Comparison of ENCODE assay signal across 8 mouse cellular contexts in genomic region chr9:113742361-113742794, GRCm38 (mm10). TPM values are rescaled to one million over a fixed set of nuclear protein-coding genes. Genes with fewer than 3 reads are reported as not detected.
DNase-seq lines count a peak whose midpoint lies in the region; ATAC-seq and TF ChIP-seq lines count a peak whose summit lies in the region.

No protein-coding gene starts in this region.

- no peaks in the 10 kb centered on the region for H3K9me3 ChIP-seq in forebrain, embryonic 10.5 days
- H3K9me3 ChIP-seq in hindbrain, embryonic 16.5 days (ENCODE audit: control insufficient read depth, low read length), result no peaks in the 10 kb centered on the region
- H3K9me3 ChIP-seq in midbrain, embryonic 12.5 days, result no peaks in the 10 kb centered on the region

- TF ChIP-seq POLR2A in brain, embryonic 14.5 days (IDR thresholded peaks at IDR 0.05; ENCODE audit: borderline replicate concordance, extremely low read depth, insufficient read depth, insufficient read length, poor library complexity, severe bottlenecking), result no peak

- H3K36me3 ChIP-seq in forebrain, embryonic 10.5 days (replicated peaks), result no peaks in the 10 kb centered on the region
- H3K36me3 ChIP-seq in hindbrain, embryonic 16.5 days (ENCODE audit: control insufficient read depth, insufficient read depth, low read length), result no peaks in the 10 kb centered on the region
- H3K36me3 ChIP-seq in midbrain, embryonic 12.5 days, result no peaks in the 10 kb centered on the region

- intact Hi-C loops in gastrocnemius, adult 2 months (cut with DNase I), result loop anchor here (5.0 to 10.0 kb wide), 5 partner anchors 35 to 372 kb away; partner anchors contain the start of gene Pdcd6ip
- intact Hi-C loops in left cerebral cortex, postnatal 25 days (cut with DNase I), result loop anchor here (5.0 kb wide), 3 partner anchors 80 to 165 kb away; no protein-coding TSS in a partner anchor

- no peak for DNase-seq in gastrocnemius, adult 2 months
- DNase-seq in gastrocnemius, adult 8-10 months (ENCODE audit: low spot score in 2 of 2), result no peak
- DNase-seq in brain, embryonic 14.5 days (ENCODE audit: low read depth), result peak; percentile 85
- no peak for DNase-seq in forebrain, embryonic 10.5 days (ENCODE audit: extremely low spot score, low spot score)
- peak; percentile 37 to 76 for DNase-seq in left cerebral cortex, postnatal 25 days (ENCODE audit: low spot score in 2 of 2)
- DNase-seq in telencephalon, adult 2 months (ENCODE audit: low read depth, low spot score), result peak; percentile 59

- TF ChIP-seq CTCF in gastrocnemius, adult 2 months (IDR thresholded peaks at IDR 0.05), result peak; percentile 62
- TF ChIP-seq CTCF in brain, embryonic 14.5 days (IDR thresholded peaks at IDR 0.05; ENCODE audit: borderline replicate concordance, extremely low read depth, insufficient read depth, insufficient read length), result peak; percentile 20; the same call in 1 of the 2 replicates

- H3K4me3 ChIP-seq in gastrocnemius, adult 2 months, result peak overlapping the region; percentile 98
- peak overlapping the region; percentile 96 for H3K4me3 ChIP-seq in forebrain, embryonic 10.5 days
- peak overlapping the region; percentile 97 for H3K4me3 ChIP-seq in hindbrain, embryonic 16.5 days (ENCODE audit: low read length)
- peak overlapping the region; percentile 94 for H3K4me3 ChIP-seq in midbrain, embryonic 12.5 days

- no peaks in the 10 kb centered on the region for H3K27me3 ChIP-seq in forebrain, embryonic 10.5 days (ENCODE audit: poor library complexity, severe bottlenecking)
- no peaks in the 10 kb centered on the region for H3K27me3 ChIP-seq in hindbrain, embryonic 16.5 days (replicated peaks; ENCODE audit: control insufficient read depth, insufficient read depth, low read length)
- no peaks in the 10 kb centered on the region for H3K27me3 ChIP-seq in midbrain, embryonic 12.5 days

- peaks cover 22% of the 10 kb centered on the region for H3K4me1 ChIP-seq in forebrain, embryonic 10.5 days
- peaks cover 12% of the 10 kb centered on the region for H3K4me1 ChIP-seq in hindbrain, embryonic 16.5 days (ENCODE audit: control insufficient read depth, insufficient read depth, low read depth, low read length)
- peaks cover 15% of the 10 kb centered on the region for H3K4me1 ChIP-seq in midbrain, embryonic 12.5 days

- no peak for ATAC-seq in hindbrain, embryonic 16.5 days
- ATAC-seq in midbrain, embryonic 12.5 days (ENCODE audit: low FRiP score, low read depth), result no peak

- WGBS in forebrain, embryonic 10.5 days, result 12% methylated on average over 17 of the region's 17 CpGs
- 3% methylated on average over 17 of the region's 17 CpGs for WGBS in hindbrain, embryonic 16.5 days
- WGBS in midbrain, embryonic 12.5 days, result 4% methylated on average over 17 of the region's 17 CpGs

- H3K9ac ChIP-seq in hindbrain, embryonic 16.5 days (ENCODE audit: low read depth, low read length), result peak overlapping the region; percentile 67
- peak overlapping the region; percentile 84 for H3K9ac ChIP-seq in midbrain, embryonic 12.5 days (replicated peaks)

- H3K27ac ChIP-seq in gastrocnemius, adult 2 months, result peak overlapping the region; percentile 98
- H3K27ac ChIP-seq in forebrain, embryonic 10.5 days, result peak overlapping the region; percentile 95
- no peak overlapping the region for H3K27ac ChIP-seq in hindbrain, embryonic 16.5 days (ENCODE audit: low read depth, low read length)
- no peak overlapping the region for H3K27ac ChIP-seq in midbrain, embryonic 12.5 days (replicated peaks)

- H3K4me2 ChIP-seq in hindbrain, embryonic 16.5 days (ENCODE audit: low read length), result peak overlapping the region; percentile 83
- peak overlapping the region; percentile 80 for H3K4me2 ChIP-seq in midbrain, embryonic 12.5 days (replicated peaks)

RNA-seq across cellular contexts. Expression of gene Clasp2, which starts 1.1 kb away (rescaled TPM):
- total RNA-seq in gastrocnemius, adult 2 months (2021), result 10 to 100 TPM; 42.0 to 52.7 TPM
- 10 to 100 TPM; 44.7 to 45.6 (median 44.9) TPM for total RNA-seq in gastrocnemius, adult 8-10 months (2022)
- 107 and 135 TPM in 2 replicates for polyA plus RNA-seq in brain, embryonic 14.5 days (2012; rRNA removed)
- polyA plus RNA-seq in forebrain, embryonic 10.5 days (2016; fragmentation: Nextera tagmentation; extraction: Ambion mirVana), result 33.8 and 36.8 TPM in 2 replicates
- polyA plus RNA-seq in hindbrain, embryonic 16.5 days (2015; fragmentation: Nextera tagmentation; extraction: Ambion mirVana), result 115 and 122 TPM in 2 replicates
- 100 to 1,000 TPM; 230 to 238 TPM for total RNA-seq in left cerebral cortex, postnatal 25 days (2021)
- 78.8 and 87.4 TPM in 2 replicates for polyA plus RNA-seq in midbrain, embryonic 12.5 days (2016; fragmentation: Nextera tagmentation; extraction: Ambion mirVana)

RNA-seq across cellular contexts. Expression of gene Pdcd6ip, which starts 34.3 kb away (rescaled TPM):
- total RNA-seq in gastrocnemius, adult 2 months (2021), result 10 to 100 TPM; 37.1 to 42.5 TPM
- total RNA-seq in gastrocnemius, adult 8-10 months (2022), result 10 to 100 TPM; 31.3 to 38.5 (median 36.6) TPM
- 42.9 and 46.2 TPM in 2 replicates for polyA plus RNA-seq in brain, embryonic 14.5 days (2012; rRNA removed)
- 56.7 and 56.9 TPM in 2 replicates for polyA plus RNA-seq in forebrain, embryonic 10.5 days (2016; fragmentation: Nextera tagmentation; extraction: Ambion mirVana)
- polyA plus RNA-seq in hindbrain, embryonic 16.5 days (2015; fragmentation: Nextera tagmentation; extraction: Ambion mirVana), result 35.4 and 39.9 TPM in 2 replicates
- total RNA-seq in left cerebral cortex, postnatal 25 days (2021), result 10 to 100 TPM; 66.2 to 69.7 TPM
- 55.1 and 57.9 TPM in 2 replicates for polyA plus RNA-seq in midbrain, embryonic 12.5 days (2016; fragmentation: Nextera tagmentation; extraction: Ambion mirVana)

Comparison
In these comparisons a context has a peak if more than half of its experiments do, and no peak if none do; other contexts are left out.
1. DNase-seq: peak in brain, embryonic 14.5 days (single experiment), left cerebral cortex, postnatal 25 days (2 of 2) and telencephalon, adult 2 months (single experiment); none in gastrocnemius, adult 2 months (single experiment), gastrocnemius, adult 8-10 months (0 of 2) and forebrain, embryonic 10.5 days (single experiment).
2. H3K27ac ChIP-seq: peak in gastrocnemius, adult 2 months (single experiment) and forebrain, embryonic 10.5 days (single experiment); none in hindbrain, embryonic 16.5 days (single experiment) and midbrain, embryonic 12.5 days (single experiment).
3. Peak in every context shown above with its lines, with median percentiles within 50 percentile points of each other: H3K4me3 ChIP-seq.